Mouse (Mus musculus) cerebellum, adult 11-12 months (tissue): ENCODE measurements around the gene Hdac7.
"Not testable (repeated sequence)": the region's sequence is repeated elsewhere in the genome, so short reads cannot be mapped to it uniquely, and the experiment has no call there.

Source experiments
- DNase-seq: peaks from one replicate; pipeline ENCODE4 v3.0.0; 2022

The Hdac7 gene

GRCm38 (mm10) chr15:97844037-97845034 lies at the start of gene Hdac7:
Gene Hdac7, minus strand, starts transcription at chr15:97844502.
- no peak for DNase-seq

GRCm38 (mm10) chr15:97892506-97892905 lies 48.2 kb upstream of the Hdac7 start:
- no peak for DNase-seq

- DNase-seq = no peak
Observed at GRCm38 (mm10) chr15:97890450-97890849, 46.1 kb upstream of the Hdac7 start.

GRCm38 (mm10) chr15:97890017-97890416 lies 45.7 kb upstream of the Hdac7 start:
- no peak for DNase-seq

GRCm38 (mm10) chr15:97887541-97888016 lies 43.3 kb upstream of the Hdac7 start:
- DNase-seq = no peak

- no peak for DNase-seq
Observed at GRCm38 (mm10) chr15:97881423-97881822, 37.1 kb upstream of the Hdac7 start.

GRCm38 (mm10) chr15:97880441-97880840 lies 36.1 kb upstream of the Hdac7 start:
- no peak for DNase-seq

- no peak for DNase-seq
Observed at GRCm38 (mm10) chr15:97878696-97879328, 34.5 kb upstream of the Hdac7 start.

GRCm38 (mm10) chr15:97875784-97876183 lies 31.5 kb upstream of the Hdac7 start:
- no peak for DNase-seq

- no peak for DNase-seq
Observed at GRCm38 (mm10) chr15:97873717-97874116, 29.4 kb upstream of the Hdac7 start.

- DNase-seq = no peak
Observed at GRCm38 (mm10) chr15:97872161-97872560, 27.9 kb upstream of the Hdac7 start.

GRCm38 (mm10) chr15:97871055-97872030 lies 27.0 kb upstream of the Hdac7 start:
- DNase-seq = no peak

GRCm38 (mm10) chr15:97870116-97870515 lies 25.8 kb upstream of the Hdac7 start:
- not testable (repeated sequence) for DNase-seq

GRCm38 (mm10) chr15:97868985-97869384 lies 24.7 kb upstream of the Hdac7 start:
- DNase-seq = no peak

- DNase-seq = no peak
Observed at GRCm38 (mm10) chr15:97865988-97866387, 21.7 kb upstream of the Hdac7 start.

- DNase-seq = no peak
Observed at GRCm38 (mm10) chr15:97865175-97865574, 20.9 kb upstream of the Hdac7 start.

- no peak for DNase-seq
Observed at GRCm38 (mm10) chr15:97864361-97865045, 20.2 kb upstream of the Hdac7 start.

GRCm38 (mm10) chr15:97863494-97863881 lies 19.2 kb upstream of the Hdac7 start:
- no peak for DNase-seq

GRCm38 (mm10) chr15:97862881-97863493 lies 18.7 kb upstream of the Hdac7 start:
- DNase-seq = no peak

GRCm38 (mm10) chr15:97860353-97860752 lies 16.1 kb upstream of the Hdac7 start:
- DNase-seq = no peak

GRCm38 (mm10) chr15:97858431-97858830 lies 14.1 kb upstream of the Hdac7 start:
- DNase-seq = no peak

GRCm38 (mm10) chr15:97854551-97854950 lies 10.2 kb upstream of the Hdac7 start:
- DNase-seq = no peak
